Comparison of ENCODE assay signal across 8 mouse cellular contexts in genomic region chrX:99820790-99821395, GRCm38 (mm10). TPM values are rescaled to one million over a fixed set of nuclear protein-coding genes. Genes with fewer than 3 reads are reported as not detected.
DNase-seq lines count a peak whose midpoint lies in the region; ATAC-seq and TF ChIP-seq lines count a peak whose summit lies in the region.

Gene Tmem28 (plus strand): TSS chrX:99821021.

- H3K4me3 ChIP-seq in heart, postnatal 0 days (ENCODE audit: low read depth, low read length): peak within 1 kb of the TSS; percentile 45
- peak within 1 kb of the TSS; percentile 63 for H3K4me3 ChIP-seq in embryonic facial prominence, embryonic 10.5 days
- peak within 1 kb of the TSS; percentile 61 for H3K4me3 ChIP-seq in midbrain, embryonic 16.5 days (ENCODE audit: low read depth, low read length)

- no peak for TF ChIP-seq CTCF in heart, postnatal 0 days (IDR thresholded peaks at IDR 0.05; ENCODE audit: low read depth)

- no peak for ATAC-seq in heart, postnatal 0 days (ENCODE audit: insufficient read depth, low read depth)
- ATAC-seq in midbrain, embryonic 16.5 days: peak; percentile 38

- no peaks in the 10 kb centered on the region for H3K4me1 ChIP-seq in heart, postnatal 0 days (ENCODE audit: control insufficient read depth, insufficient read depth)
- H3K4me1 ChIP-seq in embryonic facial prominence, embryonic 10.5 days: no peaks in the 10 kb centered on the region
- H3K4me1 ChIP-seq in midbrain, embryonic 16.5 days (ENCODE audit: control insufficient read depth, insufficient read depth, low read length): peaks cover 3% of the 10 kb centered on the region; the same call in 1 of the 2 replicates

- H3K9me3 ChIP-seq in heart, postnatal 0 days (replicated peaks; ENCODE audit: control insufficient read depth, low read length): no peaks in the 10 kb centered on the region
- H3K9me3 ChIP-seq in embryonic facial prominence, embryonic 10.5 days: 0 out of 2 replicates have a peak, but pooled peaks cover 4% of the 10 kb centered on the region
- H3K9me3 ChIP-seq in midbrain, embryonic 16.5 days (replicated peaks; ENCODE audit: control insufficient read depth, low read length, poor library complexity, severe bottlenecking): no peaks in the 10 kb centered on the region

- H3K27ac ChIP-seq in heart, postnatal 0 days (ENCODE audit: low read depth): no peak within 1 kb of the TSS
- peak within 1 kb of the TSS; percentile 54 for H3K27ac ChIP-seq in embryonic facial prominence, embryonic 10.5 days (replicated peaks)
- peak within 1 kb of the TSS; percentile 68 for H3K27ac ChIP-seq in midbrain, embryonic 16.5 days (ENCODE audit: low read length)

- intact Hi-C loops in heart, postnatal 36 days (cut with DNase I): no loop called here

- no peaks in the 10 kb centered on the region for H3K36me3 ChIP-seq in heart, postnatal 0 days (replicated peaks; ENCODE audit: control insufficient read depth, insufficient read depth, low read length)
- H3K36me3 ChIP-seq in embryonic facial prominence, embryonic 10.5 days (replicated peaks): no peaks in the 10 kb centered on the region
- no peaks in the 10 kb centered on the region for H3K36me3 ChIP-seq in midbrain, embryonic 16.5 days (ENCODE audit: control insufficient read depth, insufficient read depth, low read length)

- TF ChIP-seq EP300 in heart, postnatal 0 days (IDR thresholded peaks at IDR 0.05; ENCODE audit: low read depth): no peak

- no peak for DNase-seq in heart, postnatal 0 days (ENCODE audit: low spot score)
- no peak for DNase-seq in heart, postnatal 36 days
- DNase-seq in adrenal gland, postnatal 25 days: peak; percentile 3
- peak; percentile 39 for DNase-seq in embryonic facial prominence, embryonic 10.5 days (ENCODE audit: low spot score)
- peak in 1 of 2 experiments; percentile 11 for DNase-seq in layer of hippocampus, postnatal 14 days (ENCODE audit: low spot score in 2 of 2)
- DNase-seq in yolk sac, embryonic 10.5 days (ENCODE audit: low spot score): no peak
- DNase-seq in MN1 (ENCODE audit: low spot score): no peak

- peak within 1 kb of the TSS; percentile 65 for H3K4me2 ChIP-seq in heart, postnatal 0 days (ENCODE audit: low read depth, low read length)
- H3K4me2 ChIP-seq in midbrain, embryonic 16.5 days (ENCODE audit: low read length): peak within 1 kb of the TSS; percentile 69

- peaks cover 59% of the 10 kb centered on the region for H3K27me3 ChIP-seq in heart, postnatal 0 days (ENCODE audit: control insufficient read depth, insufficient read depth, low read length)
- H3K27me3 ChIP-seq in embryonic facial prominence, embryonic 10.5 days (replicated peaks; ENCODE audit: low read depth, poor library complexity, severe bottlenecking): peaks cover 97% of the 10 kb centered on the region
- peaks cover 3% of the 10 kb centered on the region; the same call in 1 of the 2 replicates for H3K27me3 ChIP-seq in midbrain, embryonic 16.5 days (ENCODE audit: control insufficient read depth, insufficient read depth, low read depth, low read length)

- no peak within 1 kb of the TSS for H3K9ac ChIP-seq in heart, postnatal 0 days (replicated peaks; ENCODE audit: low read depth, low read length)
- H3K9ac ChIP-seq in midbrain, embryonic 16.5 days (ENCODE audit: low read depth, low read length): peak within 1 kb of the TSS; percentile 65

- 12% methylated on average over 32 of the region's 82 CpGs for WGBS in heart, postnatal 0 days
- WGBS in embryonic facial prominence, embryonic 10.5 days: 27% methylated on average over 82 of the region's 82 CpGs
- 32% methylated on average over 55 of the region's 82 CpGs for WGBS in midbrain, embryonic 16.5 days

RNA-seq across cellular contexts. Expression of gene Tmem28, which starts in this region (rescaled TPM):
- not detected in 2 replicates for total RNA-seq in heart, postnatal 0 days (2014; rRNA removed; ENCODE audit: low replicate concordance)
- polyA plus RNA-seq in heart, postnatal 0 days (2015; fragmentation: Nextera tagmentation; extraction: Ambion mirVana): not detected in 2 replicates
- not detected for total RNA-seq in heart, postnatal 36 days (2021)
- total RNA-seq in adrenal gland, postnatal 25 days (2021): 2.9 and 3.8 TPM in 2 replicates
- polyA plus RNA-seq in embryonic facial prominence, embryonic 10.5 days (2016; fragmentation: Nextera tagmentation; extraction: Ambion mirVana): 0.22 and 0.23 TPM in 2 replicates
- total RNA-seq in layer of hippocampus, postnatal 14 days (2021): 10 to 100 TPM; 26.5 to 28.1 TPM
- polyA plus RNA-seq in midbrain, embryonic 16.5 days (2015; fragmentation: Nextera tagmentation; extraction: Ambion mirVana): 1.5 and 1.6 TPM in 2 replicates

Comparison
In these comparisons a context has a peak if more than half of its experiments do, and no peak if none do; other contexts are left out.
1. Peak in DNase-seq, H3K4me3 ChIP-seq and H3K27ac ChIP-seq in embryonic facial prominence, embryonic 10.5 days; RNA of the gene not detected or under 1 TPM.